Mouse (Mus musculus): Measurements from ENCODE around the gene Clec3a.

The Clec3a gene

DNA sequence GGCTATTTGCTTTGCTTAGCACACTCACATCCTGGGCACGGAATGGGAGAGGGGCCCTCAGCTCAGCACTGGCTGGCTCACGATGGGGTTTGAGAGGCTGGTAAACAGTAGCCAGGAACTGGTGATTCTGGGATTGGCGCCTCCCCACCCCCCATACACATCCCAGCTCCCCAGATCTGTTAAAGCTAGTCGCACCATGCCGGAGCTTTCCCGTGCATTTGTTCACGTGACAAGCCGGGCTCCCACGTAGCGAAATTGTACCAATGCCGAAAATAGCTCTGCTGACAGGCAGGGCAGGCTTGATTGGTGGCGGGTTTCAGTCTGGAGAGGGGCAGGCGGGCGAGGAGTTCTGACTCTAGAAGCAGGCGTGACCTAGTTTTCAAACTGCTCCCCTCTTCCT is 38.1 kb downstream of the Clec3a start:
- DNase-seq (ENCODE audit: low read depth, low spot score): no peak

- DNase-seq (ENCODE audit: low read depth, low spot score): no peak
Observed at GRCm38 (mm10) chr8:114458113-114458784, 40.4 kb downstream of the Clec3a start.

- no peak for DNase-seq (ENCODE audit: low read depth, low spot score)
Observed at GRCm38 (mm10) chr8:114460600-114460999, 42.7 kb downstream of the Clec3a start.

- DNase-seq (ENCODE audit: low read depth, low spot score): no peak
Observed at GRCm38 (mm10) chr8:114462591-114462990, 44.7 kb downstream of the Clec3a start.

DNA sequence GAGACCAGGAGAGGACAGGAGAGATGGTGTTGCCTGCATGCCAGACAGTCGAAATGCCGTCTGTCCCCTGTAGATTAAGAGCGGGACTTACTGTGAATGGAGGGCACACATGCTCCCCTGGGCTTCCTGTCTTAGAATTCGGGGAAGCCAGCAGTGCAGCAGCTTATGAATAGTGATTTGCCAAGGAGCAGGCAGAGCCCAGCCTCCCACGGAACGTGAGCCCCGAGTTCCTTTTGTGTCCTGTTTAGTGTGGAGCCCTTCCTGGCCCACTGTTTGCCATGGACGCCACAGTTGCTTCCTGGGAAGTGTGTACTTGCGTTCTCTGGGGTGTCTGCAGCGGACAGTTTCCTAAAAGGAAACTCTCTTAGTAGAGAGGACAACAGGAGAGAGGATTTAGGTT is 45.4 kb downstream of the Clec3a start:
- DNase-seq (ENCODE audit: low read depth, low spot score): no peak

GRCm38 (mm10) chr8:114468526-114469207 is 50.8 kb downstream of the Clec3a start:
- no peak for DNase-seq (ENCODE audit: low read depth, low spot score)

DNA sequence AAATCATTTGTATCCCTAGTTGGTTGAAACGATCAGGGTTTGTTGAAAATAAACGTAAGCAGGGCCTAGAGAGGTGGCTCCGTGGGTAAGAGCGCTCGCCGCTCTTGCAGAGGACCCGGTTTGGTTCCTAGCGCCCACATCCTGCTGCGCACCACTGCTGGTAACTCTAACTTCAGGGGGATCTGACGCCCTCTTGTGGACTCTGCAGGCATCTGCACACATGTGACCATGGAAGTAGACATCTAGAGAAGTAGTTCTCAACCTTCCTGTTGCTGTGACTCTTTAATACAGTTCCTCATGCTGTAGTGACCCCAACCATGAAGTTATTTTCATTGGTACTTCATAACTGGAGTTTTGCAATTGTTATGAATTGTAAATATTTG is 51.3 kb downstream of the Clec3a start:
- DNase-seq (ENCODE audit: low read depth, low spot score): no peak

DNA sequence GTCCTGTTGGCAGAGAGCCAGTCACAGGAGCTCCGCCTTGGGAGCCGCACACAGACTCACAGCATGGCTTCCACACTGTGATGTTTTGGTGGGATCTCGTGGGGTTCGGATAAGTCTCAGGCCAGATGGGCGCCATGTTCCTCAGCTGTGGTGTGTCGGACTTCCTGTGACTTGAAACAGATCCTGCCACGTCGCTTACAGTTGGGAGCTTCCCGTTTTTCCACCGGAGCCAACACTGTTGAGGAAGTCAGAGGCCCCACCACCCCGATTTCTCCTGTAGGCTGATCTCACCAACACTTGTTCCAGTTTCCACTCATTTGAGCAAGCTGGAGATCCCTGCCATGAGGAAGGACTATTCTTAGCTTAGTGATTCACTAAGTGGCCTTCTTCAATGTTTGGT is 55.7 kb downstream of the Clec3a start:
- DNase-seq (ENCODE audit: low read depth, low spot score): no peak

Data from brain, embryonic 18.5 days (tissue).